Mouse (Mus musculus): ENCODE results near the gene Tuba1c. TPM values are rescaled to one million over a fixed set of nuclear protein-coding genes. Genes with fewer than 3 reads are reported as not detected.
"Not testable (repeated sequence)": the region's sequence is repeated elsewhere in the genome, so short reads cannot be mapped to it uniquely, and the experiment has no call there.

Gene Tuba1c
- polyA plus RNA-seq, 1 experiment from 2014 or later = 203 TPM

DNA sequence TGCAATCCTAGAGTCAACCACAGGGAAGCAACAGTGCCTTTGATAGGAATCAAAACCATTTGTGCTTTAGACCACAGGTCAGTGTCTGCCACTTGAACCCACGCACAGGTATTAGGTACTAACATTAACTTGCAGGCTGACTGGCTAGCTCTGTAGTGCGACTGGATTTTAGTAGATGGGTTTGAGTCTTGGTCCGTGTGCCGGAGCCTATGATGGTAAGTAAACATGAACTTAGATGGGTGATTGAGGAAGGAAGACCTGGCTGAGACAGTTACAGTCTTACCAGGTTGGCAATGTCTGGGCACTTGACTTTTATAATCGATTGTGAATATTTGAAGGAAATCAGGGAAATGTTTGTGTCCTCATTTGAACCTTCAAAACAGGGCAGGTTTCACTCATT, 9.1 kb downstream of the Tuba1c start:
- Histone ChIP-seq H3K9me3 (ENCODE audit: control insufficient read depth, low read depth, low read length) (no peaks in the 10 kb centered on the region), H3K9ac (replicated peaks; ENCODE audit: low read depth, low read length) (no peak overlapping the region), H3K4me1 (ENCODE audit: control insufficient read depth, insufficient read depth, low read length) (no peaks in the 10 kb centered on the region), H3K36me3 (ENCODE audit: control insufficient read depth, insufficient read depth, low read length) (peaks cover 19% of the 10 kb centered on the region), H3K27me3 (ENCODE audit: control insufficient read depth, insufficient read depth, low read length) (no peaks in the 10 kb centered on the region), H3K4me2 (replicated peaks; ENCODE audit: low read depth, low read length) (no peak overlapping the region), H3K4me3 (ENCODE audit: low read depth, low read length) (no peak overlapping the region), H3K27ac (ENCODE audit: low read length) (no peak overlapping the region)
- WGBS = 91% methylated on average over 5 of the region's 5 CpGs
- no peak for ATAC-seq (ENCODE audit: insufficient number of reproducible peaks, insufficient read depth, low FRiP score, low read depth)

- peaks cover 19% of the 10 kb centered on the region for H3K36me3 ChIP-seq (ENCODE audit: control insufficient read depth, insufficient read depth, low read length)
- H3K9ac ChIP-seq (replicated peaks; ENCODE audit: low read depth, low read length) = no peak overlapping the region
- no peak overlapping the region for H3K4me3 ChIP-seq (ENCODE audit: low read depth, low read length)
- no peaks in the 10 kb centered on the region for H3K4me1 ChIP-seq (ENCODE audit: control insufficient read depth, insufficient read depth, low read length)
- 76% methylated on average over 4 of the region's 4 CpGs for WGBS
- H3K9me3 ChIP-seq (ENCODE audit: control insufficient read depth, low read depth, low read length) = no peaks in the 10 kb centered on the region
- H3K4me2 ChIP-seq (replicated peaks; ENCODE audit: low read depth, low read length) = no peak overlapping the region
- no peaks in the 10 kb centered on the region for H3K27me3 ChIP-seq (ENCODE audit: control insufficient read depth, insufficient read depth, low read length)
- ATAC-seq (ENCODE audit: insufficient number of reproducible peaks, insufficient read depth, low FRiP score, low read depth) = no peak
- no peak overlapping the region for H3K27ac ChIP-seq (ENCODE audit: low read length)
Observed at GRCm38 (mm10) chr15:99039306-99039705, 9.6 kb downstream of the Tuba1c start.

DNA sequence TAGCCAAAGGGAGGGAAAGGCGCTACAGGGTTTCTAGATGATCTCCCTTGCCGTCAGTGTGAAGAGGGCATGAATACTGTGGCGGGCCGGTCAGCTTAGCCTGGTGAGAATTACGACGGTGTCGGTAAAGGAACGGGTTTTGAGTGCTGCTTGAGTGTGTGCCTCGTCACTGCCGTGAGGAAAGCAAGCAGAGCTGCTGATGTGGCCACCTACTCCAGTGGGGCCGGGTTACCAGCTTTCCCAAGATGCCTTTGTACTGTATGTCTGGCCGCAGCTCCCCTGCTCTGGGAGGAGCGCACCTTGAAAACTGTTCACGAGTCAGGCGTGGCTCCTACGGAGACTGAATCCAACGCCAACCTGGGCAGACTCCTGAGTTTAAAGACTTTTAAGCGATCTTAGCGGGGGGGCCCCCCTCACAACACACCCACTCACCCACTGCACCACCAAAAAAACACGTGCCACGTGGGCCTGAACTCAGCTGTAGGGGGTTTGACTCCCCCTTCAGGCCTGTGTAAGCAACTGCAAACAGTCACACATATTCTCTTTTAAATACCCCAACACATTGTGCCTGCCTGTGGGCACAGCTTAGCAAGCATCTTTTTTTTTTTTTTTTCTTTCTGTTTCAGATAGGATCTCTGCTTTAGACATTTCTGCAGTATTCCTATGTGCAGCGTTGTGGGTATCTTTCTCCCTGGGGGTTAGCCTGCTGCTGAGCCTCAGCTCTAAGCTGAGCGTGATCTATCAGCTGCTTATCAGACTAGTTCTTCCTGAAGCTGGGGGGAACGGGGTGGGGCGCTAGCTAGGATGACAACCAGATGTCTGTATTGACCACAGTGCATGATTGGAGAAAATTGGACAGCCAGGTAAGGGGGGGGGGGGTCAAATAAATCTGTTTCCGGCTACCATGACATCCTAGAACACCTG, 10.6 kb downstream of the Tuba1c start:
- no peak overlapping the region for H3K27ac ChIP-seq (ENCODE audit: low read length)
- 60% methylated on average over 26 of the region's 26 CpGs for WGBS
- no peak overlapping the region for H3K4me3 ChIP-seq (ENCODE audit: low read depth, low read length)
- H3K4me2 ChIP-seq (replicated peaks; ENCODE audit: low read depth, low read length) = no peak overlapping the region
- no peaks in the 10 kb centered on the region for H3K27me3 ChIP-seq (ENCODE audit: control insufficient read depth, insufficient read depth, low read length)
- H3K9me3 ChIP-seq (ENCODE audit: control insufficient read depth, low read depth, low read length) = no peaks in the 10 kb centered on the region
- ATAC-seq (ENCODE audit: insufficient number of reproducible peaks, insufficient read depth, low FRiP score, low read depth) = no peak
- H3K36me3 ChIP-seq (ENCODE audit: control insufficient read depth, insufficient read depth, low read length) = peaks cover 14% of the 10 kb centered on the region
- no peaks in the 10 kb centered on the region for H3K4me1 ChIP-seq (ENCODE audit: control insufficient read depth, insufficient read depth, low read length)
- H3K9ac ChIP-seq (replicated peaks; ENCODE audit: low read depth, low read length) = no peak overlapping the region

GRCm38 (mm10) chr15:99040920-99041856, 11.5 kb downstream of the Tuba1c start:
- Histone ChIP-seq H3K4me2 (replicated peaks; ENCODE audit: low read depth, low read length) (no peak overlapping the region), H3K27me3 (ENCODE audit: control insufficient read depth, insufficient read depth, low read length) (no peaks in the 10 kb centered on the region), H3K27ac (ENCODE audit: low read length) (no peak overlapping the region), H3K4me1 (ENCODE audit: control insufficient read depth, insufficient read depth, low read length) (no peaks in the 10 kb centered on the region), H3K4me3 (ENCODE audit: low read depth, low read length) (no peak overlapping the region), H3K36me3 (ENCODE audit: control insufficient read depth, insufficient read depth, low read length) (peaks cover 6% of the 10 kb centered on the region), H3K9me3 (ENCODE audit: control insufficient read depth, low read depth, low read length) (no peaks in the 10 kb centered on the region), H3K9ac (replicated peaks; ENCODE audit: low read depth, low read length) (no peak overlapping the region)
- 53% methylated on average over 21 of the region's 21 CpGs for WGBS
- no peak for ATAC-seq (ENCODE audit: insufficient number of reproducible peaks, insufficient read depth, low FRiP score, low read depth)

GRCm38 (mm10) chr15:99042334-99042733, 12.6 kb downstream of the Tuba1c start:
- no peak for ATAC-seq (ENCODE audit: insufficient number of reproducible peaks, insufficient read depth, low FRiP score, low read depth)
- H3K4me2 ChIP-seq (replicated peaks; ENCODE audit: low read depth, low read length) = no peak overlapping the region
- WGBS = 78% methylated on average over 5 of the region's 5 CpGs

DNA sequence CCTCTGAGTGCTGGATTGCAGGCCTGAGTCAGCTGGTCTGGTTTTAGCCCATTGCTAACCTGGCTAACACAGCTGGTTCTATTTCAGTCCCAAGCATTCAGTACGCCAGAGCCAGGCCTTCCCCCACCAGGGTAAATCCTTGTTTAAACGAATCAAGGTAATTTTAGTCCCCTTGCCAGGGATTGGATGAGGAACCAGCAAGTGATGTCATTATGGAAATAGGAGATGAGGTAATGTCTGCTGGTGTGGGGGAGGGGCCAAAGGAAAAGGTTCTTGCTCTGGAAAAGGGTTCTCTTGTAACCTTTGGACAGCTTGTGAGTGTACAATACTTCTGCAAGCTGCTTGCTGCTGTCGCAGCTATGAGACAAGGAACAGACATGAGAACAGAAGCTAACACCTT, 15.2 kb downstream of the Tuba1c start:
- 0 out of 2 replicates have a peak, but pooled peaks have one; percentile 23 for ATAC-seq (ENCODE audit: insufficient number of reproducible peaks, insufficient read depth, low FRiP score, low read depth)
- no peaks in the 10 kb centered on the region for H3K4me1 ChIP-seq (ENCODE audit: control insufficient read depth, insufficient read depth, low read length)
- no peak overlapping the region for H3K9ac ChIP-seq (replicated peaks; ENCODE audit: low read depth, low read length)
- no peak overlapping the region for H3K4me3 ChIP-seq (ENCODE audit: low read depth, low read length)
- H3K27ac ChIP-seq (ENCODE audit: low read length) = no peak overlapping the region
- WGBS = 23% methylated on average over 3 of the region's 3 CpGs
- no peaks in the 10 kb centered on the region for H3K9me3 ChIP-seq (ENCODE audit: control insufficient read depth, low read depth, low read length)
- H3K4me2 ChIP-seq (replicated peaks; ENCODE audit: low read depth, low read length) = no peak overlapping the region
- H3K36me3 ChIP-seq (ENCODE audit: control insufficient read depth, insufficient read depth, low read length) = no peaks in the 10 kb centered on the region
- no peaks in the 10 kb centered on the region for H3K27me3 ChIP-seq (ENCODE audit: control insufficient read depth, insufficient read depth, low read length)

More at GRCm38 (mm10) chr15:99042334-99042733, 12.6 kb downstream of the Tuba1c start:
- Histone ChIP-seq H3K9me3 (ENCODE audit: control insufficient read depth, low read depth, low read length) (no peaks in the 10 kb centered on the region), H3K4me3 (ENCODE audit: low read depth, low read length) (no peak overlapping the region), H3K9ac (replicated peaks; ENCODE audit: low read depth, low read length) (no peak overlapping the region), H3K27ac (ENCODE audit: low read length) (no peak overlapping the region), H3K27me3 (ENCODE audit: control insufficient read depth, insufficient read depth, low read length) (no peaks in the 10 kb centered on the region), H3K36me3 (ENCODE audit: control insufficient read depth, insufficient read depth, low read length) (no peaks in the 10 kb centered on the region), H3K4me1 (ENCODE audit: control insufficient read depth, insufficient read depth, low read length) (no peaks in the 10 kb centered on the region)

DNA sequence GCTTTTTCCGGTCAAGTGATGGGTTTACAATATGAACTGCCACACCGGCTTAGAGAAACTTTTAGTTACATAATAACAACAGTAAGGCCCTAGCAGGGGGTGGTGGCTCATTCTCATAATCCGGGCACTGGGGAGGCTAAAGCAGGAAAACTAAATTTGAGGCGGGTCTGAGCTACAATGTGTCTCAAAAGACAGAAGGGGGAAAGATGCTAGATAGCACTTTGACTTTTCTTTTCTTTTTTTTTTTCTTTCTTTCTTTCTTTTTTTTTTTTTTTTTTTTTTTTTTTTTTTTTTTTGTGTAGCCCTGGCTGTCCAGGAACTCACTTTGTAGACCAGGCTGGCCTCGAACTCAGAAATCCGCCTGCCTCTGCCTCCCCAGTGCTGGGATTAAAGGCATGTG, 16.0 kb downstream of the Tuba1c start:
- not testable (repeated sequence) for ATAC-seq (ENCODE audit: insufficient number of reproducible peaks, insufficient read depth, low FRiP score, low read depth); H3K4me3 ChIP-seq (ENCODE audit: low read depth, low read length); H3K9me3 ChIP-seq (ENCODE audit: control insufficient read depth, low read depth, low read length); H3K9ac ChIP-seq (replicated peaks; ENCODE audit: low read depth, low read length); H3K4me2 ChIP-seq (replicated peaks; ENCODE audit: low read depth, low read length); H3K27me3 ChIP-seq (ENCODE audit: control insufficient read depth, insufficient read depth, low read length); H3K36me3 ChIP-seq (ENCODE audit: control insufficient read depth, insufficient read depth, low read length); H3K4me1 ChIP-seq (ENCODE audit: control insufficient read depth, insufficient read depth, low read length); H3K27ac ChIP-seq (ENCODE audit: low read length)
- WGBS = 87% methylated on average over 6 of the region's 6 CpGs

DNA sequence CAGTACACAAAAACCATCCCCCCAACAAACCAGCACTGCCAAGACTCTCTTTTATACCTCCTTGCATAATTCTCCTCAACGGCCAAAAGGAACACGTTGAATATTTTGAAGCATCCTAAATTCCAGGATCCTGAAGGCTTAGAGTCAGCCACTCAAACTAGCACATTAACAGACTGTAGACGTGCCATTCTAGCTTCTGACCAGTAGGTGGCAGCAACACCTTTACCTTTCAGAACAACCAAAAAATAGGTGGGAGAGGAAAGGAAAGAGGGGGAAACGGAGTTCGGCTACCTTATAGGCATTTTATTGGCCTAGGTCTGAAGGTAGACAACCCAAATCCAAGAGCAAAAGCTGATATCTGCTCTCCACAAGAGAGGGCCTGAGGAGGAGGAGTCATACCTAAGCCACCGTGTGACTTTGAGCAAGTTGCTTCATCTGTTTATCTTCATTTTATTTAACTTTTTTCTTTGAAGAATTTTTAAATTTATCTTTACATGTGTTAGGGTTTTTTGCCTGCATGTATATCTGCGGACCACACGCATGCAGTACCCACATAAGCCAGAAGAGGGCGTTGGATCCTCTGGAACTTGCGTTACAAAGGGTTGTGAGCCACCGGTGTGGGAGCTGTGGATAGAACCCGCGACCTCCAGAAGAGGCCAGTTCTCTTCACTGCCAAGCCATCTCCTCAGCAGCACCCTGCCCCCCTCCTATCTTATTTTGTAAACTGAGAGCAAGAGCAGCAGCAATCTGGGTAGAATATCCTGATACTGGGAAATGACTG, 20.0 kb downstream of the Tuba1c start:
- no peak overlapping the region for H3K4me2 ChIP-seq (replicated peaks; ENCODE audit: low read depth, low read length)
- no peak overlapping the region for H3K27ac ChIP-seq (ENCODE audit: low read length)
- no peaks in the 10 kb centered on the region for H3K36me3 ChIP-seq (ENCODE audit: control insufficient read depth, insufficient read depth, low read length)
- no peak for ATAC-seq (ENCODE audit: insufficient number of reproducible peaks, insufficient read depth, low FRiP score, low read depth)
- H3K27me3 ChIP-seq (ENCODE audit: control insufficient read depth, insufficient read depth, low read length) = peaks cover 8% of the 10 kb centered on the region
- H3K9ac ChIP-seq (replicated peaks; ENCODE audit: low read depth, low read length) = no peak overlapping the region
- WGBS = 33% methylated on average over 13 of the region's 13 CpGs
- no peak overlapping the region for H3K4me3 ChIP-seq (ENCODE audit: low read depth, low read length)
- no peaks in the 10 kb centered on the region for H3K9me3 ChIP-seq (ENCODE audit: control insufficient read depth, low read depth, low read length)
- no peaks in the 10 kb centered on the region for H3K4me1 ChIP-seq (ENCODE audit: control insufficient read depth, insufficient read depth, low read length)
